Mouse (Mus musculus): Measurements from ENCODE around the gene Tcte1.

The Tcte1 gene

DNA sequence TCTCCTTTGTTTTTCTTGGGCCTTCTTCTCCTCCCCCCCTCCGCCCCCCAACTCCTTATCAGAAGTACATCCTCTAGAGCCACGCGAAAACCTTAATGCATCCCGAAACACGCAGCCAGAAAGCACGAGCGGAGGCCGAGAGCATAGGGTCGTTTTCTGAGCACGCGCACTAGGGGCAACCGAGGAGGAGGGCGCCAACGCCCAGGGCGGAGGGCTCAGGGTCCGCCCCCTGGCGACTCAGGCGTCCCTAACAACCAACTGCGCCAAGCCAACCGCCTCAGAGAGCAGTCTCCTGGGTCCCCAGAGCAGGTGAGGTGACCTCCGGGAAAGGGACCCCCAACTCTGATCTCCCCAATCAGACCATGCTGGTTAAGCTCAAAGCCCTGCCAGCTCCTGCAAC, at the start of gene Tcte1:
Gene Tcte1 (plus strand): TSS at position 172 of the 400 bp plus-strand sequence.
- peak; percentile 17 to 28 for DNase-seq

DNA sequence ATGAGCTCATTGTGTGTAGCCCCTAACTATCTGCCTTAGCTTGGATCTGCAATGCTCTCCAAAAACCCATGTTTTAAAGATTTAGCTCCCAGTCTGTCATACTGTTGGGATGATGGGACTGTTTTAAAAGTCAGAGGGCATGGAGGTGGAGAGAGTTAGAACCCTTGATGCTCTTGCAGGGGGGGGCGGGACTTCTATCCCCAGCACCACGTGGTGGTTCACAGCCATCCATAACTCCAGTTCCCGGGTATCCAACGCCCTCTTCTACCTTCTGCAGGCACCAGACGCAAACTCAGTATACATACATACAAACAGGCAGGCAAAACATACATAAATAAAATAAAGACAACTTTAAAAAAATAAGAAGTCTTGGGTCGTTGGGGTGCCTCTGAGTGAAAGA, 49.6 kb upstream of the Tcte1 start:
- DNase-seq: no peak

DNA sequence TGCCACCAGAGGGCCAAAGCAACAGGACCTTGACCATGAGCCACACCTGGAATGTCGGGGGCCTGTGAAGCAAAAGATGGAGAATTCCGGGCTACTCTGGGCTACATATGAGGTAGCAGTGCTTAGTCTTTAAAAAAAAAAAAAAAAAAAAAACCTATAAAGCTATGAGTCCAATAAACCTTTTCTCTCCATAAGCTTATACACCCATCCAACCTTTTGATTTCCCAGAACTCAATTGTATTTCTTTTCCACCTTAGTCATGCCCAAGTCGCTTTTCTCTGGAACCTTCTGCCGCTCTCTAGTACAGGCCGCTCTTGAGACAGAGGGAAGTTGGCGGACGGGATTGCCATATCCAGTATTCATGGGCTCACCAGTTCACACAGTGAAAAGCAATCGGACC, 49.1 kb upstream of the Tcte1 start:
- DNase-seq: no peak

DNA sequence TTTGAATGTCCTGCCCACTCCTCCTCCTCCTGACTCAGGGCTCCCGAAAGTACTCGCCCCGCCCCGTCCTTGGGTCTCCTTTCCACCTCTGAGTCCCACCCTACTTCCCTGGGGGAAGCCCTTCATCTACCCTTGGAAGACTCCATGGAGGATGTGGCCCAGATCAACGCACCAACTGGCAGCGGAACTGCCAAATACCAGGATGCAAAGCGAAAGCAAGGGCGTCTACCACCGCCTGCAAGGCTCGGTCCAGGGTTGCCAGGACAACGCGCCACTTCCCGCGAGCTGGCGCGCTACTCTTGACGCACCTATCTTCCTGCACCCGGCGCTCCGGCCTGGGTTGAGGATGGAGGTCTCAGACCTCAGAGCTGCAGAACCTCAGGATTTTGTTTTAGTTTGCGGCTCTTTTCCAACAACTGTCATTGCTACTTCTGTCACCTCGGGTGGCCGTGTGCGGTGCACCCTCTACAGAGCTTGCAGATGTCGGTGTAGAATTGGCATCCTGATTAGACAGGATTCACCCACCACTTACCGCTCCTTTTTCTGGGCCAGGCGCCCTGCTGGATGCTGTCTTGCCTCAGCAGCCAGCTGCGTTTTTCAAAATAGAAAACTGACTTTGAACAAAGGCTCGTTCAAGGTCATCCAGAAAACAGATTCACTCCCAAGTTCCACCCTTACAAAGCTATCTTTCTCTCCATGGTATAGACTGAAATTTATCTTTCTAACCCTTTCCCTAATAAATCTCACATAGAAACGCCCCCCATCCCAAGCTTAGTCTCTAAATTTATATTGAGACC, 48.4 kb upstream of the Tcte1 start, which contains the start of gene Spats1:
Gene Spats1 (minus strand): TSS at position 747 of the 797 bp plus-strand sequence.
- DNase-seq: peak; percentile 31 to 41

DNA sequence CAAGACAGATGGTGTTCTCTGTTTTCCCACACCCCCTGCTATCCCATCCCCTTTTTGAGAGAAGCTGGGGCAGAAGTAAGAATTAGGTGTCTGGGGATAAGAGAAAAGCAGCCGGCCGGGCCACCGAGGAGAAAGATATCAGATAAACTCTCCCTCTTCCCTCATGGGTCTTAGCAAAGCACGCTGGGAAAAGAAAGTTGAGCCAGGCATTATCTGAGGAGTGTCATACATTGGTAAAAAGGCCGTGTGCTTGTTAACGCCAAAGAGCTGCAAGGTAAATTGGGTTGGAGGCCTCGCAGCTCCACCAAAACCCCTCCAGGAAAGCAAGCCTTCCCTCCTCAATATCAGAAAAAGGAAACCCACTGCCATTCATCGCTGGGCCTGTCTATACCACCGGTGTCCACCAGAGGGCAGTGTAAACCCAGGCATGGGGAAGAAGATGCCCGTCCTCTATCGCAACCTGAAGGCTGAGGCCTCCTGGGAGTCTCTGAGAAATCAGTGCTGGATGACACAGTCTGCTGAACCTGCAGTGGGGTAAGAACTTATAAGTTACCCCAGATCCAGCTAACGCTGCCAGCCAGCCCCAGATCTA, 44.9 kb upstream of the Tcte1 start:
- peak; percentile 60 to 67 for DNase-seq

- DNase-seq: no peak
Observed at GRCm38 (mm10) chr17:45480429-45480828, 42.8 kb upstream of the Tcte1 start.

GRCm38 (mm10) chr17:45485581-45485980, 37.7 kb upstream of the Tcte1 start:
- DNase-seq: no peak

GRCm38 (mm10) chr17:45487216-45487615, 36.0 kb upstream of the Tcte1 start:
- DNase-seq: no peak

- DNase-seq: no peak
Observed at GRCm38 (mm10) chr17:45488321-45489254, 34.6 kb upstream of the Tcte1 start.

GRCm38 (mm10) chr17:45489736-45490135, 33.5 kb upstream of the Tcte1 start:
- DNase-seq: no peak

DNA sequence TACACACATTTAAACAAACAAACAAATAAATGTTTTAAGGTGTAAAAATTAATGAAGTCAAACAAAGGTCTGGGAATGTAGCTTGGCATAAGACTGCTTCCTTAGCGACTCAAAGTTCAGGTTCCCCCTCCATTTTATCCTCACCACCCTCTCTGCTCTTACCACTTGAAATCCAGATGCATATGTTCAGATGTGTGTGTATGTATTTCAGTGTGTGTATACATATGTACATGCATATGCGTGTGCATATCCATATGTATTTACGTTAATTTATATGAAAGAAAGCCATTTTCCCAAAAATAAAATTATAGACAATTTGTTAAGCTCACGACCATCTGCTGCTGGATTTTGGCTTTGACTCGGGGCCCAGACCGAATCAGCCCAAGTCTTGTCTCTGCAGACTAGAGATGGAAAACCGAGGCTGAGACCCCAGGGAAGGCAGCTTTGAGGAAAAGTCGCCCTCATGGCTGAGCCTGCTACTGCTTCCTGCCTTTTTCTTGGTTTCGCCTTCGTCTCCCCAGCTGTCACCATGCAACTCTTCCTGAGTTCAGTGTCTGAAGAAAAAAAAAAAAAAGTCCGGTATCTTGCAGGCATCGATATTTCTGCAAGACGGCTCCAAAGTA, 32.6 kb upstream of the Tcte1 start:
- no peak for DNase-seq

- no peak for DNase-seq
Observed at GRCm38 (mm10) chr17:45495398-45495797, 27.8 kb upstream of the Tcte1 start.

DNA sequence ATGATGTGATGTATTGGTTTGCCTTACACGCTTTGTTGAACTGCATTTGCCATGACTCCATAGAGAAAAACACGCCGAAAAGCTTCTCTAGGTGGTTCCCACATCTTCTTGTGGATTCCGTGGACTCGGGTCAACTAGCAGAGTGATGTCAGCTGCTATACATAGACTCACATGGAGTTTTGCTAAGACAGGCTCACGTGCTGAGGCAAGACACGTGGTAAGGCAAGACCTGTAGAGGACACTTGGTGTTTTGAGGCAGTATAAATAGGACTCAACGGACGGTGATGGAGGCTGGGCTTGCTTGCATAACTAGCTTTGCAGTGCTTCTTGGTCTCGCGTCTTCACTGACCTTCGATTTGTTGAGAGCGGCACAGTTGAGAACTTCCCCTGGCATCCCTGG, 24.8 kb upstream of the Tcte1 start:
- no peak for DNase-seq

- no peak for DNase-seq
Observed at GRCm38 (mm10) chr17:45499516-45499915, 23.7 kb upstream of the Tcte1 start.

GRCm38 (mm10) chr17:45500981-45501380, 22.3 kb upstream of the Tcte1 start:
- no peak for DNase-seq

- no peak for DNase-seq
Observed at GRCm38 (mm10) chr17:45502324-45502723, 20.9 kb upstream of the Tcte1 start.

GRCm38 (mm10) chr17:45503301-45503973, 19.8 kb upstream of the Tcte1 start:
- DNase-seq: no peak

GRCm38 (mm10) chr17:45505941-45506465, 17.2 kb upstream of the Tcte1 start:
- no peak for DNase-seq

- peak; percentile 93 to 94 for DNase-seq
Observed at GRCm38 (mm10) chr17:45506700-45507189, 16.5 kb upstream of the Tcte1 start, which contains the start of gene Aars2. Gene Aars2 (plus strand): TSS chr17:45506841.

GRCm38 (mm10) chr17:45510871-45511270, 12.4 kb upstream of the Tcte1 start:
- DNase-seq: no peak

GRCm38 (mm10) chr17:45511757-45512156, 11.5 kb upstream of the Tcte1 start:
- DNase-seq: no peak

Measured in lung, adult 18-20 months (tissue).